Mouse (Mus musculus) ES-Bruce4 (cell line): ENCODE data around the gene Spata6.

Experiments
- CTCF ChIP-seq: IDR thresholded peaks from one replicate; pipeline ENCODE4 v1.8.1; 2011; ENCODE audit warnings: low read depth, low read length
- EP300 ChIP-seq: IDR thresholded peaks from 2 replicates; pipeline ENCODE4 v1.6.1; 2011; ENCODE audit warnings: low read depth, low read length; ENCODE audit not compliant: insufficient read depth
- POLR2A ChIP-seq: IDR thresholded peaks from one replicate; pipeline ENCODE4 v1.8.1; 2011; ENCODE audit warnings: low read length; ENCODE audit not compliant: insufficient read depth

DNA sequence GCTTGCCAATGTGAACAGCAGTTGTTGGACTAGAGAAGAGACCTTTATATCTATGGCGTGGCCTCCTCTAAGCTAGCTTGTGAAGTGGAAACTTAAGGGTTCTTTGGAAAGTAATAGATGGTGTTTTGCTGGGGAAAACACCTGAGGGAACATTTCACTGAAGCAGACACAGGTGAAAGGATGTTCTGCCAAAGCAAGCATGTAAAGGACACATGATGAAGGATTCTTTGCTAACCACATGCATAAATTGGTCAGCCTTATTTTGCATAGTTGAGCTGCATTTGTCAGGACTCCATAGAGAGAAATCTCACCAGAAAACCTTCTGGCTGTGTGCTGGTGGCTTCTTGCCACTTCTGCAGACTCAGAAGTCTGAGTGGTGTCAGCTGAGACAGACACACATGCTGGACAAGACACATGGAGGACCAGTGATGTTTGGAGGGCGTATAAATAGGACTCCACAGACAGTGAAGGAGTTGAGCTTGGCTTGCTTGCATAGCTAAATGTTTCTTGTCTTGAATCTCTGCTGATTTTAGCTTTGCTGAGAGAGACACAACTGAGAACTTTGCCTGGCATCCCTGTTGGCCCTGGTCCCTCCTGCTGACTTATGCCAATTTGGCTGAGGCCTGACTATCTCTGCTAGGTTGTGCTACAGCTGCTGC, 148.1 kb downstream of the Spata6 start:
- TF ChIP-seq EP300 (no peak), CTCF (no peak), POLR2A (no peak)
